Mouse (Mus musculus) cerebellum, adult 2 months (tissue): ENCODE measurements around the gene Zfp459. TPM values are rescaled to one million over a fixed set of nuclear protein-coding genes. Genes with fewer than 3 reads are reported as not detected.

Source experiments
- DNase-seq, 2 experiments: peaks; one replicate each; pipeline ENCODE4 v3.0.0; 2021
- H3K27ac ChIP-seq: fragments of 200-500 bp; 2 replicates; pipeline ENCODE4 v1.5.1; 2012; ENCODE audit warnings: low read length, control low read depth, inconsistent platforms; ENCODE audit not compliant: insufficient read depth
- H3K27me3 ChIP-seq: fragments of 200-500 bp; 2 replicates; pipeline ENCODE4 v1.6.1; 2012; ENCODE audit warnings: inconsistent platforms, mild to moderate bottlenecking, low read length, moderate library complexity; ENCODE audit not compliant: control insufficient read depth, insufficient read depth
- H3K4me1 ChIP-seq: fragments of 200-500 bp; 2 replicates; pipeline ENCODE4 v1.6.1; 2011; ENCODE audit warnings: low read length; ENCODE audit not compliant: control insufficient read depth, insufficient read depth
- H3K4me3 ChIP-seq: fragments of 200-500 bp; replicated peaks from 2 replicates; pipeline ENCODE3; 2011; ENCODE audit warnings: mild to moderate bottlenecking, low read depth, low read length, control low read depth; ENCODE audit not compliant: insufficient read depth
- CTCF ChIP-seq: fragments of 200-500 bp; IDR thresholded peaks from 2 replicates; pipeline ENCODE4 v1.5.1; 2011; ENCODE audit warnings: low read depth, mild to moderate bottlenecking, control low read depth, low read length, moderate library complexity, borderline replicate concordance; ENCODE audit not compliant: insufficient read depth
- POLR2A ChIP-seq: fragments of 200-500 bp; IDR thresholded peaks from 2 replicates; pipeline ENCODE4 v1.6.1; 2011; ENCODE audit warnings: low read length, control low read depth, borderline replicate concordance; ENCODE audit not compliant: insufficient read depth
- WGBS: fragments of 180-500 bp; shearing (Covaris S2); methylation state at CpG from one replicate; pipeline ENCODE4 v1.1.7; 2018; 5-methylcytosine and 5-hydroxymethylcytosine counted together
- polyA plus RNA-seq: library from polyadenylated mRNA; depleted of rRNA; stranded (reverse); fragments of >200 nt; gene quantifications from 2 replicates; pipeline ENCODE4 v1.2.3, GENCODE M21; 2012; rRNA removed

Gene Zfp459
- polyA plus RNA-seq, 1 experiment: 0.97 TPM

- Histone ChIP-seq H3K27me3 (no peaks in the 10 kb centered on the region), H3K27ac (0 out of 2 replicates have a peak within 1 kb of the TSS, but pooled peaks have one; percentile 4), H3K4me3 (peak within 1 kb of the TSS; percentile 89), H3K4me1 (no peaks in the 10 kb centered on the region)
- DNase-seq: peak; percentile 89 to 91
- TF ChIP-seq POLR2A (peak; percentile 44; the same call in 1 of the 2 replicates), CTCF (no peak)
- WGBS: 1% methylated on average over 15 of the region's 15 CpGs
These were observed 61.0 kb downstream of the Zfp459 start, which contains the start of the genes Gm28044 and Zfp953 for GRCm38 (mm10) chr13:67360131-67360744. TSS of gene Gm28044 (minus strand) at chr13:67360536. TSS of gene Zfp953 (minus strand) at chr13:67360605.

Other genes starting within 250 kb of the Zfp459 start
- gene Rsl1, start 248.2 kb downstream of the Zfp459 start, polyA plus RNA-seq: 3.0 and 3.1 TPM in 2 replicates
- 0.84 and 1.1 TPM in 2 replicates for gene Zfp455, start 226.9 kb downstream of the Zfp459 start, polyA plus RNA-seq
- gene Zfp458, start 143.0 kb downstream of the Zfp459 start, polyA plus RNA-seq: 4.0 TPM in 2 replicates
- gene Zfp457, start 114.9 kb downstream of the Zfp459 start, polyA plus RNA-seq: 2.9 and 3.4 TPM in 2 replicates
- 2.3 and 2.4 TPM in 2 replicates for gene Zfp595, start 88.8 kb downstream of the Zfp459 start, polyA plus RNA-seq
- gene Gm28044, start 60.9 kb downstream of the Zfp459 start, polyA plus RNA-seq: 0.43 TPM in 1 of 2 replicates, not detected in the other
- 0.44 and 0.59 TPM in 2 replicates for gene Zfp953, start 60.8 kb downstream of the Zfp459 start, polyA plus RNA-seq
- gene Gm28041, start 45.7 kb downstream of the Zfp459 start, polyA plus RNA-seq: not detected in 2 replicates
- gene Zfp456, start 45.6 kb downstream of the Zfp459 start, polyA plus RNA-seq: 0.30 and 0.77 TPM in 2 replicates
- 2.9 and 3.2 TPM in 2 replicates for gene Zfp429, start 21.6 kb downstream of the Zfp459 start, polyA plus RNA-seq
- 7.4 and 8.4 TPM in 2 replicates for gene Zfp874a, start 30.2 kb upstream of the Zfp459 start, polyA plus RNA-seq
- gene Zfp874b, start 62.8 kb upstream of the Zfp459 start, polyA plus RNA-seq: 10.0 and 12.6 TPM in 2 replicates
- 7.1 and 7.7 TPM in 2 replicates for gene Zfp58, start 79.1 kb upstream of the Zfp459 start, polyA plus RNA-seq
- gene Gm26965, start 104.7 kb upstream of the Zfp459 start, polyA plus RNA-seq: not detected in 2 replicates
- 27.9 and 29.0 TPM in 2 replicates for gene Zfp87, start 104.8 kb upstream of the Zfp459 start, polyA plus RNA-seq
- 6.8 and 7.0 TPM in 2 replicates for gene Zfp748, start 132.4 kb upstream of the Zfp459 start, polyA plus RNA-seq
- gene Zfp729b, start 188.3 kb upstream of the Zfp459 start, polyA plus RNA-seq: 3.8 TPM in 2 replicates
- gene Gm49345, start 216.4 kb upstream of the Zfp459 start, polyA plus RNA-seq: not detected in 2 replicates
- gene Zfp729a, start 216.4 kb upstream of the Zfp459 start, polyA plus RNA-seq: 4.2 and 5.1 TPM in 2 replicates